Mouse (Mus musculus): ENCODE data around the gene Tmem135.

DNA sequence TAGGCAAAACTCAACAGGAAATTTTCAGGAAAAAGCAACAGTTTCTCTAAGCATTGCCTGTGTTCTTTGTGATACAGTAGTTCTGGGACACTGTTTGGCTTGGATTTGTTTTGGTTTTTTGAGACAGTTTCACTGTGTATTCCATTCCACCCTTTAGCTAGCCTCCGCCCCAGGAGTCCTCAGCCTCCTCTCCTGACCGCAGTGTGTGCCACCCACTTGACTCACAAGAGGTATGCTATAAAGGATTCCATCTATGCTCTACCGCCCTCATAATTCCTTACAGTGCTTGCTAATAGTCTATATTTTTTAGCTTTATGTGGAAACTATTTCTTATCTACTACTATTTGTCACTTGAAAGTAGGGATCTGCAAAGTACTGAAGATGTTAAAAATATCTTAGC, 99.1 kb downstream of the Tmem135 start:
- no peak for TF ChIP-seq CTCF (IDR thresholded peaks at IDR 0.05; ENCODE audit: borderline replicate concordance, insufficient read depth, low read length)
- no peak for TF ChIP-seq POLR2A (IDR thresholded peaks at IDR 0.05; ENCODE audit: low read depth, low read length)

Measured in embryonic fibroblast, embryonic 13.5 days (primary cell).